Mouse (Mus musculus) liver, embryonic 14.5 days (tissue): Measurements from ENCODE around the gene Avp.

ENCODE experiments used
- CTCF ChIP-seq: IDR thresholded peaks from 2 replicates; pipeline ENCODE4 v1.5.1; 2016; ENCODE audit warnings: antibody characterized with exemption, low read depth, control low read depth
- EP300 ChIP-seq: IDR thresholded peaks from 2 replicates; pipeline ENCODE4 v1.6.1; 2016; ENCODE audit warnings: antibody characterized with exemption, low read depth

- TF ChIP-seq EP300 (no peak), CTCF (peak; percentile 69)
These were observed 15.3 kb upstream of the Avp start for GRCm38 (mm10) chr2:130597601-130598010.
